Mouse (Mus musculus) spleen, postnatal 10 days (tissue): ENCODE results near the gene Gm9833.

ENCODE experiments used
- DNase-seq, 2 experiments: peaks; one replicate each; pipeline ENCODE4 v3.0.0; 2021 to 2022; ENCODE audit warnings: low spot score in 2 of 2

Gm9833 gene

GRCm38 (mm10) chr3:10121956-10122739 is 34.2 kb downstream of the Gm9833 start:
- DNase-seq = no peak

GRCm38 (mm10) chr3:10123615-10124014 is 35.7 kb downstream of the Gm9833 start:
- DNase-seq = no peak

DNA sequence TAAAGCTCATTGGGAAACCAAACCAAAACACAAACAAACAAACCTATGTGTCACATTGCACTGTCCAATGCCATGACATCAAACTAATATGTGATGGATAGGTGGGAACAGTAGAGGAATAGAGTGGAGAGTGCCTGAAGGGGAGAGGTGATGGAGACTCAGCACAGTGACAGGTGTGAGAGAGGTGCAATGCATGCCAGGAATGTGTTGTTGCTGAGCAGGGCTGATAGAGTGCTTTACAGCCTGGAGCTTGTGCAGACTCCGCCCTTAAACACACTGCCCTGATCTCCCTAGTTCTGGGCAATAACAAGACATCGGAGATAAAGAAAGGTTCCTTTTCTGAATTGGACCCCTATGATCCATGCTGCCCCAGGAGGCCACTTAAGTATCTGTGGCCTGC is 36.2 kb downstream of the Gm9833 start:
- DNase-seq = no peak

- no peak for DNase-seq
Observed at GRCm38 (mm10) chr3:10125301-10125700, 37.4 kb downstream of the Gm9833 start.

DNA sequence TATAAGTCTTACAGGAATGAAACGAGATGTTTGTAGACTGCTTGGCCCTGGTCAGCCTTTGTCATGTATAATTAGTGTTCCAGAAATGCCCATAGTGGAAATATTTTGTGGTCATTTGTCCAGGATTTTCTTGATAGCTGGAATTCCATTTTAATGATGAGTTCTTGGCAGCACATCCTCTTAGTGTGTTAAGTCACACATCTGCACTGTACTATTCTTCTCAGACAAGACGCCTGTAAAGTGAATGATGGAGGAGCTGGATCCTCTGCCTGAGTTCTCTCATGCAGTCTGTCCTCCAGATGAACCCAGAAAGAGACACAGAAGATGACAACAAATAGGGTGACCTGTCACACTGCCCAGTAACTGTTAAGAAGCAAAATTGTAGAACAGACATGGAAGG is 38.1 kb downstream of the Gm9833 start:
- no peak for DNase-seq

GRCm38 (mm10) chr3:10126502-10126901 is 38.6 kb downstream of the Gm9833 start:
- DNase-seq = no peak

DNA sequence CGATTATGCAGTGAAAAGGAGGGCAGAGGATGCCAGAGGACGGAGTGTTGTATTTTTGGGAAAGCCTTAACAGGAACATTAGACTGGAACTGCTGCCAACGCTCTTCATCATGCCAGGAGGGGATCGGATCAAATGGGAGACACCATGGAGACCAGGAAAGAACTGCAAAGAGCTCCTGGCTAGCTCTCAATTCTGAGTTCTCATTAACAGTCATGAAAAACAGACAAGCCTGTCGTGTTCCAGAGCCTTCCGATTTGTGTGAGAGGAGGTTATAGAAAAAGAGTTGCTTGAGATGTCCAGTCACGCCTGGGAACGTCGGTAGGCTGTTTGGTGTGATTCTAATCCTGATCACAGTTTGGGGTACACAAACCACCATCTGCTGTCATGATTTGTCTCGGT is 39.0 kb downstream of the Gm9833 start:
- DNase-seq = no peak

DNA sequence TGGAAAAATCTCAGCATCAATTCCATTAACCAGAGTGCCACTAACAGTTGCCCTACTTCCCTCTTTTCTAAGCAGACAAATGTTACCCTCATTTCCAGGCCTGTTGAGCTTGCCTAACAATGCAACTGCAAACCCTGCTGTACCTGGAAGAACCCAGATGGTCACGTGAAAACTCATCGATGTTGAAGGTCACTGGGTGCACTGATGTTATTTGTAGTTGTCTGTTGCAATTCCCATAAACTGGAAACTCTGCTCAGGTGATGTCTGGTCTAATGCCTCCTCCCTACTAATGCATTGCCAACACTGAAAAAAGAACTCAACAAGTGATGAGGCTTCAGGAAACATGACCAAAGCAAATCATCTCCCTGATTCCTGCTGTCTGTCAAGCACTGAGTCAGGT is 39.6 kb downstream of the Gm9833 start:
- no peak for DNase-seq
